Comparison of ENCODE assay signal across 29 mouse cellular contexts in genomic region chr12:99510759-99511158, GRCm38 (mm10). TPM values are rescaled to one million over a fixed set of nuclear protein-coding genes. Genes with fewer than 3 reads are reported as not detected.
DNase-seq lines count a peak whose midpoint lies in the region; ATAC-seq and TF ChIP-seq lines count a peak whose summit lies in the region.
"Had no signal": no experiment of that assay in that cellular context is flagged by ENCODE, and none has a peak within 500 bp of the region (broad histone marks: within the 10 kb centered on the region; RNA-seq: fewer than 3 reads in every experiment).

No protein-coding gene starts in this region.

- WGBS in hindbrain, embryonic 13.5 days: 58% methylated on average over 5 of the region's 5 CpGs
- WGBS in hindbrain, embryonic 11.5 days: 33% methylated on average over 5 of the region's 5 CpGs
- WGBS in embryonic facial prominence, embryonic 10.5 days: 38% methylated on average over 5 of the region's 5 CpGs
- WGBS in midbrain, embryonic 15.5 days: 44% methylated on average over 5 of the region's 5 CpGs

- H3K9ac ChIP-seq in hindbrain, embryonic 13.5 days: no peak overlapping the region
- H3K9ac ChIP-seq in hindbrain, embryonic 11.5 days (ENCODE audit: low read depth, low read length): no peak overlapping the region
- H3K9ac ChIP-seq in midbrain, embryonic 15.5 days: no peak overlapping the region
- H3K9ac ChIP-seq: embryonic facial prominence, embryonic 15.5 days; forebrain, embryonic 12.5 days; forebrain, postnatal 0 days; hindbrain, embryonic 12.5 days; limb, embryonic 13.5 days; lung, embryonic 15.5 days; neural tube, embryonic 15.5 days had no signal

- DNase-seq in hindbrain, embryonic 11.5 days (ENCODE audit: low spot score): no peak
- no peak for DNase-seq in Patski (ENCODE audit: low read depth, low spot score)
- peak; percentile 31 for DNase-seq in embryonic facial prominence, embryonic 10.5 days (ENCODE audit: low spot score)
- no peak for DNase-seq in spleen, postnatal 4 days (ENCODE audit: low spot score in 2 of 2)
- DNase-seq in urinary bladder, adult 2 months (ENCODE audit: low spot score): no peak
- DNase-seq: adrenal gland, adult 2 months; cerebellum, adult 8-10 months; cerebellum, postnatal 25 days; embryo, embryonic 11 days; forebrain, postnatal 0 days; gastrocnemius, postnatal 10 days; heart, postnatal 14 days; kidney, adult 9 months; kidney, postnatal 14 days; layer of hippocampus, adult 9-11 months; lung, postnatal 36 days; right cerebral cortex, adult 18-20 months; right cerebral cortex, postnatal 4 days; thymus, postnatal 4 days had no signal

- H3K4me3 ChIP-seq in hindbrain, embryonic 13.5 days: no peak overlapping the region
- no peak overlapping the region for H3K4me3 ChIP-seq in hindbrain, embryonic 11.5 days (ENCODE audit: low read depth, low read length)
- H3K4me3 ChIP-seq in embryonic facial prominence, embryonic 10.5 days: no peak overlapping the region
- no peak overlapping the region for H3K4me3 ChIP-seq in midbrain, embryonic 15.5 days
- H3K4me3 ChIP-seq: embryonic facial prominence, embryonic 15.5 days; forebrain, embryonic 12.5 days; hindbrain, embryonic 12.5 days; limb, embryonic 13.5 days; lung, embryonic 15.5 days; neural tube, embryonic 15.5 days had no signal

- H3K36me3 ChIP-seq in hindbrain, embryonic 13.5 days: no peaks in the 10 kb centered on the region
- no peaks in the 10 kb centered on the region for H3K36me3 ChIP-seq in hindbrain, embryonic 11.5 days (ENCODE audit: control insufficient read depth, insufficient read depth, low read length)
- peaks cover 2% of the 10 kb centered on the region; the same call in 1 of the 2 replicates for H3K36me3 ChIP-seq in embryonic facial prominence, embryonic 10.5 days (replicated peaks)
- no peaks in the 10 kb centered on the region for H3K36me3 ChIP-seq in midbrain, embryonic 15.5 days (replicated peaks)
- H3K36me3 ChIP-seq: embryonic facial prominence, embryonic 15.5 days; forebrain, embryonic 12.5 days; hindbrain, embryonic 12.5 days; lung, embryonic 15.5 days; neural tube, embryonic 15.5 days had no signal

- CTCF ChIA-PET in Patski (lab: Charles Lee): no interaction called here

- TF ChIP-seq CTCF in Patski (IDR thresholded peaks at IDR 0.05): no peak

- no peak for ATAC-seq in hindbrain, embryonic 13.5 days (ENCODE audit: low FRiP score)
- no peak for ATAC-seq in hindbrain, embryonic 11.5 days (ENCODE audit: low FRiP score)
- ATAC-seq in Patski: peak; percentile 21
- peak; percentile 63 for ATAC-seq in midbrain, embryonic 15.5 days (replicated peaks)
- ATAC-seq: forebrain, postnatal 0 days; intestine, postnatal 0 days had no signal

- POLR2A ChIA-PET in Patski (lab: Charles Lee): no interaction called here

- H3K4me2 ChIP-seq in hindbrain, embryonic 13.5 days: no peak overlapping the region
- H3K4me2 ChIP-seq in hindbrain, embryonic 11.5 days (replicated peaks; ENCODE audit: low read depth, low read length): no peak overlapping the region
- H3K4me2 ChIP-seq in midbrain, embryonic 15.5 days: no peak overlapping the region
- H3K4me2 ChIP-seq: embryonic facial prominence, embryonic 15.5 days; forebrain, embryonic 12.5 days; hindbrain, embryonic 12.5 days; limb, embryonic 13.5 days; liver, embryonic 11.5 days; lung, embryonic 15.5 days; neural tube, embryonic 15.5 days had no signal

- peaks cover 14% of the 10 kb centered on the region; the same call in 1 of the 2 replicates for H3K4me1 ChIP-seq in hindbrain, embryonic 13.5 days (replicated peaks)
- H3K4me1 ChIP-seq in hindbrain, embryonic 11.5 days (replicated peaks; ENCODE audit: control insufficient read depth, insufficient read depth, low read length): no peaks in the 10 kb centered on the region
- H3K4me1 ChIP-seq in embryonic facial prominence, embryonic 10.5 days: peaks cover 25% of the 10 kb centered on the region
- H3K4me1 ChIP-seq in midbrain, embryonic 15.5 days: peaks cover 9% of the 10 kb centered on the region
- H3K4me1 ChIP-seq: forebrain, embryonic 12.5 days had no signal

- no peaks in the 10 kb centered on the region for H3K27me3 ChIP-seq in hindbrain, embryonic 13.5 days
- no peaks in the 10 kb centered on the region for H3K27me3 ChIP-seq in hindbrain, embryonic 11.5 days (ENCODE audit: control insufficient read depth, insufficient read depth, low read length)
- H3K27me3 ChIP-seq in Patski: no peaks in the 10 kb centered on the region
- no peaks in the 10 kb centered on the region for H3K27me3 ChIP-seq in embryonic facial prominence, embryonic 10.5 days (replicated peaks; ENCODE audit: low read depth, poor library complexity, severe bottlenecking)
- H3K27me3 ChIP-seq in midbrain, embryonic 15.5 days (replicated peaks): no peaks in the 10 kb centered on the region
- H3K27me3 ChIP-seq: embryonic facial prominence, embryonic 15.5 days; forebrain, embryonic 12.5 days; hindbrain, embryonic 12.5 days; limb, embryonic 13.5 days; lung, embryonic 15.5 days; neural tube, embryonic 15.5 days had no signal

- in situ Hi-C loops in Patski (cut with MboI; ENCODE audit: low pct_unique_long_range_greater_than_20kb): no loop called here

- peak overlapping the region; percentile 24; the same call in 1 of the 2 replicates for H3K27ac ChIP-seq in hindbrain, embryonic 13.5 days
- no peak overlapping the region for H3K27ac ChIP-seq in hindbrain, embryonic 11.5 days (ENCODE audit: low read depth, low read length)
- H3K27ac ChIP-seq in embryonic facial prominence, embryonic 10.5 days (replicated peaks): no peak overlapping the region
- H3K27ac ChIP-seq in midbrain, embryonic 15.5 days: peak overlapping the region; percentile 52; the same call in 1 of the 2 replicates
- H3K27ac ChIP-seq: embryonic facial prominence, embryonic 15.5 days; forebrain, embryonic 12.5 days; hindbrain, embryonic 12.5 days; limb, embryonic 13.5 days; lung, embryonic 15.5 days; neural tube, embryonic 15.5 days had no signal

- no peaks in the 10 kb centered on the region for H3K9me3 ChIP-seq in hindbrain, embryonic 13.5 days
- H3K9me3 ChIP-seq in hindbrain, embryonic 11.5 days (ENCODE audit: control insufficient read depth, low read length): no peaks in the 10 kb centered on the region
- no peaks in the 10 kb centered on the region; the same call in 1 of the 2 replicates for H3K9me3 ChIP-seq in embryonic facial prominence, embryonic 10.5 days
- no peaks in the 10 kb centered on the region for H3K9me3 ChIP-seq in midbrain, embryonic 15.5 days
- H3K9me3 ChIP-seq: embryonic facial prominence, embryonic 15.5 days; forebrain, embryonic 12.5 days; hindbrain, embryonic 12.5 days; lung, embryonic 15.5 days; neural tube, embryonic 15.5 days had no signal

RNA-seq across cellular contexts. Expression of gene Foxn3, which starts 52.6 kb away (rescaled TPM):
- polyA plus RNA-seq in hindbrain, embryonic 13.5 days (2015; fragmentation: Nextera tagmentation; extraction: Ambion mirVana): 83.6 and 83.7 TPM in 2 replicates
- 77.7 and 91.6 TPM in 2 replicates for polyA plus RNA-seq in hindbrain, embryonic 11.5 days (2014; fragmentation: Nextera tagmentation; extraction: Ambion mirVana)
- 15.7 TPM for polyA plus RNA-seq in Patski (2021)
- polyA plus RNA-seq in embryonic facial prominence, embryonic 10.5 days (2016; fragmentation: Nextera tagmentation; extraction: Ambion mirVana): 64.7 and 65.3 TPM in 2 replicates
- polyA plus RNA-seq in midbrain, embryonic 15.5 days (2015; fragmentation: Nextera tagmentation; extraction: Ambion mirVana): 80.4 and 85.9 TPM in 2 replicates
- 23.4 and 31.7 TPM in 2 replicates for polyA plus RNA-seq in urinary bladder, adult 2 months (2012; rRNA removed)

Comparison
In these comparisons a context has a peak if more than half of its experiments do, and no peak if none do; other contexts are left out.
1. H3K27ac ChIP-seq: peak in hindbrain, embryonic 13.5 days (single experiment) and midbrain, embryonic 15.5 days (single experiment); none in hindbrain, embryonic 11.5 days (single experiment) and embryonic facial prominence, embryonic 10.5 days (single experiment).
2. ATAC-seq: peak in Patski (single experiment) and midbrain, embryonic 15.5 days (single experiment); none in hindbrain, embryonic 13.5 days (single experiment) and hindbrain, embryonic 11.5 days (single experiment).